Mouse (Mus musculus): ENCODE results near the gene Ang6.
"Not testable (repeated sequence)": the region's sequence is repeated elsewhere in the genome, so short reads cannot be mapped to it uniquely, and the experiment has no call there.

Gene Ang6

DNA sequence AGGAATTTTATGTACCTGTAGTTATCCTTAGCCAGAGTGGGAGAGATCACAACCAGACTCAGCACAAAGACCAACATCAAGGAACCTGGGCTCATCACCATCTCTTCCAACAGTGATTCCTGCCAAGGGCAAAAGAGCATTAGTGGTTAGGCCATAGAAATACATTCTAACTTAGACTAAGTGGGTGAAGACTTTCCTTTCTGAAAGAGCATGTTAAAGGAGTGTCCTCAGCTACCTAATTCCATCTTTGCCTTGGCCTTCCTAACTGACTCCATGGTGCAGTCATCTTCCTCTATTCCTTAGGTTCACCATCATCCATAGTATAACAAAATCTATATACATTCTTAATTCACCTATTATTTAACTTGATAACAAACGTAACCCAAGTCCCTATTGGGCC is at the start of gene Ang6:
TSS of gene Ang6 (minus strand) at position 101 of the 400 bp plus-strand sequence.
- DNase-seq (ENCODE audit: low read depth, low spot score), result no peak

DNA sequence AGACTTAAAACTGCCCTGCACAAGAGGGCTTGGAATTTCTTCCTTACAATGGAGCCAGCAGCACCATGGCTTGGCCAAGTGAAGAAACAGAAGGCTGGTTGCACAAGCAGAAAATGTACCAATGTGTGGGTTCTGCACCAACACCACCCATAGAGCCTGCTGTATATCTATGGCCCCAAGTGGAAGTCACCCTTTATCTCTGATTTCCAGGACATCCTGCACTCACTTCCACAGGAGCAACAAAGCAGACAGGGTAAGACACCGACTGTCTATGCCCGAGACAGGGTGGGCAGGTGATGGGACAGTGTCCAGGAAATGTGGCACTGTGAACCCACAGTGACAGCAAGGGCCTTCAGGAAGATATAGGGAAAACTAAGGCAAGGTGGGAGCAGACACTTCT is 44.5 kb upstream of the Ang6 start:
- not testable (repeated sequence) for DNase-seq (ENCODE audit: low read depth, low spot score)

DNA sequence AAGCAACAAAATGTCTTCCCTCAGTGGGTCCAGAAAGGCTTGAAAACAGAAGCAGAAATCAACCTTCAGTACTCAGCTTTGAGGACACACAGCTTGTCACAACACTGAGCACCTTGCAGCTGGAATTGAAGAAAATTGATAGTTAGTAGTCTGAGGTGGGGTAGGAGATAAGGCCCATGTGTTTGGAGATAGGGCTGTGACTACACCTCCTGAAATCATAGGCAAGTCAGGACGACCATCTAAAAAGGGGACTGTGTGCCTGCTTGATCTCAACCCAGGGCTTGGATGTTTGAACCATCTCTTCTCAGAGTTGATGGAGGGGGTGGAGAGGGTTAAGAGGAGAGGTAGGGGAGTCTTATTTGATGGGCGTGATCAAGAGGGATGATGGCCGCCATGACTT is 29.8 kb upstream of the Ang6 start:
- DNase-seq (ENCODE audit: low read depth, low spot score), result not testable (repeated sequence)

DNA sequence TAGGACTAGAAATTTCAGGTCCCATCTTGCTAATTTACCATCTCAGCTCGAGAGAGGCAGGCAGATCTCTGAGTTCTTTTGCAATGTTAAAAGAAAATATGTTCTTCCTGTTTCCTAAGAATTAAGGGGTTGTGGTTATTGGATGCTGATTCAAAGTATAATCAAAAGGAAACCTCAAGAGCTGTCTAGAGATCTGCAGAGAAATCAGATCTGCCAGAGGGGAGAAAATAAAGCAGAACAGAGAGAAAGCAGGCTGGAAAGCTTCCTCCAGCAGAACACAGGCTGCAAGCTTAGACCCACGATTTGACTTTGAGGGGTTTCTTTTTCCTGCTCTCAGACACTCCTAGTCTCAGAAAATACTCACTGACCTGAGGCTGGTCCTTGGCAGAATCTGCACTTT is 7.6 kb upstream of the Ang6 start:
- DNase-seq (ENCODE audit: low read depth, low spot score), result not testable (repeated sequence)

DNA sequence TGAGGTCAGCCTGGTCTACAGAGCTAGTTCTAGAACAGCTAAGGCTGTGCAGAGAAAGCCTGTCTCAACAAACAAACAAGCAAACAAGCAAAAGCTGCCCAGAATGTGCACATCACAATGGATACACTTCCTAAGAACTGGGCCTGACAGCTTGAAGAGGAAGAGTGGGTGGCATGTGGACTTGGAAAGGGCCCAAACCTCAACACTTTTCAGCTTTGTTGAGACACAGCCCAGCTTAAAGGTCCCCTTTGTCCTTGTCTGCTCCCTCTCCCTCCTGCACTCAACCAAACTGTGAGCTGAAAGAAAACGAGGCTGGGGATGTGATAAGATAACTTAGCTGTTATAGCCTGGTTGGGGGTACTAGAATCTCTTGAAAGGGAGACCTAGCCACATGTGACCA is 6.0 kb upstream of the Ang6 start:
- DNase-seq (ENCODE audit: low read depth, low spot score), result not testable (repeated sequence)

DNA sequence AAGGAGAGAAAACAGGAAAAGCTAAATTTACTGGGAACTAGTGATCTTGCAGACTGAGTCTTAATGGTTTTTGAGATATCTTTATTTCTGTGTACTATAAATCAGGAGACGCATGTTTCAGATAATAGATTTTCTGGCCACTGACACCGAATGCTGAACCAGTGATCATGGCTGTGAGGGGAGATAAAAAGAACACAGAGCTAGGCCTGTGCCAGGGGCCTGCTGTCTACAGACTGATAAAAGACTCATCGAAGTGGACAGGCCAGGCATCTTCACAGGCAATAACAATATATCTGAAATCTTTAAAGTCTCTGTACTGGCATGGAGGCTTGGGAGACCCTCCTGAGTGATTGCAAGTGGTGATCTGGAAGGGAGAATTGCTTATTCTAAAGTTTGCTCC is 469 bp downstream of the Ang6 start:
- no peak for DNase-seq (ENCODE audit: low read depth, low spot score)

DNA sequence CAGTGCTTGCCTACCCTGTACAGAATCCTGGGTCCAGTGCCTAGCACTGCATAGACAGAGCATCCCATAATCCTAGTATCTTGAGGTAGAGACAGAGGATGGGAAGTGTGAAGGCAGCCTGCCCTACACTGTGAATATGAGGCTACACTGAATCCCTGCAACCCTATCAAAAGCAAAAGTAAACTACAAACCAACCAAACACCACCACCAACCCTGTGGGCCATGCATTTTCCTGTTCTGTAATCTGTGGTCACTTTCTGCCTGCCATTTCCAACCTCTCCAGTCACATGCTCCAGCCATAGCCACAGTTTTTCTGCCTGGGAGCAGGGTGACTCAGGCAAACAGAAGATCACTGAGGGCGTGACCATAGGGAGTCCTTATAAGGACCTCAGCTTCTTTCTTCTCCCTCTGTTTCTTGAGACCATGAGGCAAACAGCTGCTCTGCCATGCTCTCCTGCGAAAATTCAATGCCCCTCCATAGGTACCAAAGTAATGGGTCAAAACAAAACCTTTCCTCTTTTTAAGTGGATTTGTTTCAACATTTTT is 3.5 kb downstream of the Ang6 start:
- not testable (repeated sequence) for DNase-seq (ENCODE audit: low read depth, low spot score)

DNA sequence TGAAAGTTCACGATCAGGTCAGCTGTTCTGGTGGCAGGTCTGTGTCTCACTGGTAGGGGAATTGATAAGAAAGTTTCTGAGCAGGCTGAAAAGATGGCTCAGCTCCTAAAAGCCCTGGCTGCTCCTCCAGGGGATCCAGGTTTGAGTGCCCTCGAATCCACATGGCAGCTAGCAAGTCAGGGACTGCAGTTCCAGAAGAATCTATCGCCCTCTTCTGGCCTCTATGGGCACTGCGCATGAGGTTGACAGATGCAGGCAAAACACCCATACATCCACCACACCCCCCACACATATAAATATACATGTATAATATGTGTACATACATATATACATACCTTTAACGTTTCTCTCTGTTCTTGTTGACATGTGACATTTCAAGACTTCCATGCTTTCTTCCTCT is 14.7 kb downstream of the Ang6 start:
- peak; percentile 20 for DNase-seq (ENCODE audit: low read depth, low spot score)

DNA sequence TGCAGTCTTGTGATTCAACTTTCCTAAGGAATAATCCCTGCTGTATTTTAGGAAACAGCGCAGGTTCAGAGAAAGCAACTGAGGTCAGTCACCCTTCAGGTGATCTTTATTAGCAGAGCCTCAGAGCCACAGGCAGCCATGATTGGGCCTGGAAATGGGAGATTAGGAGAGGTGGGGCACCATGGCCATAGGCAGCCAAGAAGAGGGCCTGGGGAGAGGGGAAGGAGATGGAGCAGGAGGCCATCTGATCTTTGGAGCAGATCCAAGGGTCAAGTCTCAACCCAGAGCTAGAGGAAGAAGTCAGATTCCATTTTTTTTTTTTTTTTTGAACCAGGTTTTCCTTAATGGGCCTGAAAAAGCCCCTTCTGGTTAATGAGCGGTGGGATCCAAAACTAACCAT is 15.9 kb downstream of the Ang6 start:
- no peak for DNase-seq (ENCODE audit: low read depth, low spot score)

DNA sequence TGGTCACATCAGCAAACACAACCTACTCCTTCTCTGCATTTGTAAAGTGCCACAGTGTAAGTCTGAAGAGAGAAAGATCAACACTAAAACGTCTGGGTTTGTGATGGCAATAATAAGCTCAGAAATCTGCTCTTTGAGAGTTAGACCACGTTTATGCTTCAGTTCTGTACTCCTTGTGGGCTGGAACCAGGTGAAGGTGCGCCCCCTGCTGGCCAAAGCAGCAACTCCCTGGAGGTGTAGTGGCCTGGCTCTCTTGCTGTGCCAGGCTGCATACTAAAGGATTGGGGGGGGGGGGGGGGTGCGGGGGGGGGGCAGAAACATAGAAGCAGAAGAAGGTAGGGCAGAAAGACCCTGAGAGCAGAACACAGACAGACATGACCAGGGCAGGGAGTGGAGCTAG is 18.2 kb downstream of the Ang6 start:
- peak; percentile 3 for DNase-seq (ENCODE audit: low read depth, low spot score)

DNA sequence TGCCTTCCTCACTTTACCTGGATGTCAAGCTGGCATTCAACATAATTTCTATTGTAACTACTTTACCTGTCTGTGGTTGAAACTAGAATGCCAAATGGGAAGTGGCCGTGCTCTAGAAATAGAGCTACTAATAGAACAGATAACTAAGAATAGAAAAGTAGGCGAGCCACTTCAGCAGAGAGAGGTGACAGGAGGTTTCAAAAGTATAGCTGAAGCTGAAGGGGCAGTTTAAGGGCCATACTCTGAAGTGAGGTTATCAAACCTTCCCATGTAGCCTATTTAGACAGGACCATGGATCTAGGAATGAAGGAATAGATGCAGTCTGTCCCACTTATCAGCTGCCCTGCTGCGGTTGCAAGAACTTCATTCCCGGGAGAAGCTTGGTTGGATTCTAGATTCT is 18.6 kb downstream of the Ang6 start:
- no peak for DNase-seq (ENCODE audit: low read depth, low spot score)

DNA sequence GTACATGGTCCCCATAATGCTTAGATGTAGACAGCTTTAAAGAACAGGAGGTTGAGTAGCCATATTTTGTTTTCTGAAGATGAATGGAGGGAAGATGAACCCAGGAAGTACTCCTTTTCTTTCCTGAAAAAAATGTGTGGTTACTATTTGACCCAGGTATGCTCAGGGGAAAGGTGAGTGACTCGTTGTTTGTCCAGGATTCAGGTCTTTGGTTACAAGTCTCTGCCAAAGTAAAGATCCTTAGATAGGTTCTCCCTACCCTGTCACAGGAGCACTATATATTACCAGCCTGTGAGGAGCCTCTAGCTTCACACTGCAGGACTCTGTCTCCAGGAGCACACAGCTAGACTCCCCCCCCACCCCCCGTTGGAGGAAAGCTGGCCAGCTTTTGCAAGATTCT is 45.3 kb downstream of the Ang6 start, which contains the start of gene Ang5:
TSS of gene Ang5 (plus strand) at position 301 of the 400 bp plus-strand sequence.
- DNase-seq (ENCODE audit: low read depth, low spot score), result not testable (repeated sequence)

DNA sequence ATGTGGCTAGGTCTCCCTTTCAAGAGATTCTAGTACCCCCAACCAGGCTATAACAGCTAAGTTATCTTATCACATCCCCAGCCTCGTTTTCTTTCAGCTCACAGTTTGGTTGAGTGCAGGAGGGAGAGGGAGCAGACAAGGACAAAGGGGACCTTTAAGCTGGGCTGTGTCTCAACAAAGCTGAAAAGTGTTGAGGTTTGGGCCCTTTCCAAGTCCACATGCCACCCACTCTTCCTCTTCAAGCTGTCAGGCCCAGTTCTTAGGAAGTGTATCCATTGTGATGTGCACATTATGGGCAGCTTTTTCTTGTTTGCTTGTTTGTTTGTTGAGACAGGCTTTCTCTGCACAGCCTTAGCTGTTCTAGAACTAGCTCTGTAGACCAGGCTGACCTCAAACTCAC is 47.0 kb downstream of the Ang6 start:
- DNase-seq (ENCODE audit: low read depth, low spot score), result not testable (repeated sequence)

DNA sequence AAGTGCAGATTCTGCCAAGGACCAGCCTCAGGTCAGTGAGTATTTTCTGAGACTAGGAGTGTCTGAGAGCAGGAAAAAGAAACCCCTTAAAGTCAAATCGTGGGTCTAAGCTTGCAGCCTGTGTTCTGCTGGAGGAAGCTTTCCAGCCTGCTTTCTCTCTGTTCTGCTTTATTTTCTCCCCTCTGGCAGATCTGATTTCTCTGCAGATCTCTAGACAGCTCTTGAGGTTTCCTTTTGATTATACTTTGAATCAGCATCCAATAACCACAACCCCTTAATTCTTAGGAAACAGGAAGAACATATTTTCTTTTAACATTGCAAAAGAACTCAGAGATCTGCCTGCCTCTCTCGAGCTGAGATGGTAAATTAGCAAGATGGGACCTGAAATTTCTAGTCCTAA is 48.7 kb downstream of the Ang6 start:
- DNase-seq (ENCODE audit: low read depth, low spot score), result not testable (repeated sequence)

Measured in WW6 (cell line).